Mouse (Mus musculus) forebrain, postnatal 0 days (tissue): ENCODE results near the gene Cped1. TPM values are rescaled to one million over a fixed set of nuclear protein-coding genes. Genes with fewer than 3 reads are reported as not detected.

Experiments used
- ATAC-seq: fragments of 200-750 bp; cut with Nextera tagmentation; 2 replicates; pipeline ENCODE4 v1.8.0; 2017; ENCODE audit warnings: mild to moderate bottlenecking, moderate library complexity
- DNase-seq: peaks from one replicate; pipeline ENCODE4 v3.0.0-alpha.2; 2015
- H3K27ac ChIP-seq: fragments of 300-500 bp; sonication (generic); 2 replicates; pipeline ENCODE4 v1.5.1; 2014; ENCODE audit warnings: low read depth, mild to moderate bottlenecking, antibody characterized with exemption, low read length, moderate library complexity, mixed read lengths
- H3K27me3 ChIP-seq: fragments of 300-500 bp; sonication (generic); 2 replicates; pipeline ENCODE4 v1.6.1; 2014; ENCODE audit warnings: mild to moderate bottlenecking, low read length, mixed read lengths; ENCODE audit not compliant: insufficient read depth
- H3K36me3 ChIP-seq: fragments of 300-500 bp; sonication (generic); 2 replicates; pipeline ENCODE4 v1.6.1; 2014; ENCODE audit warnings: mild to moderate bottlenecking, moderate library complexity; ENCODE audit not compliant: insufficient read depth
- H3K4me1 ChIP-seq: fragments of 300-500 bp; sonication (generic); 2 replicates; pipeline ENCODE4 v1.6.1; 2014; ENCODE audit warnings: antibody characterized with exemption; ENCODE audit not compliant: insufficient read depth
- H3K4me2 ChIP-seq: fragments of 300-500 bp; sonication (generic); 2 replicates; pipeline ENCODE4 v1.6.1; 2014; ENCODE audit warnings: low read depth, mild to moderate bottlenecking, moderate library complexity
- H3K4me3 ChIP-seq: fragments of 300-500 bp; sonication (generic); 2 replicates; pipeline ENCODE4 v1.5.1; 2014; ENCODE audit warnings: low read depth, low read length, mixed read lengths
- H3K9ac ChIP-seq: fragments of 300-500 bp; sonication (generic); 2 replicates; pipeline ENCODE4 v1.6.1; 2014; ENCODE audit warnings: mild to moderate bottlenecking
- H3K9me3 ChIP-seq: fragments of 300-500 bp; sonication (generic); 2 replicates; pipeline ENCODE4 v1.6.1; 2016; ENCODE audit warnings: low read length
- CTCF ChIP-seq: sonication (generic); IDR thresholded peaks from 2 replicates; pipeline ENCODE4 v1.5.1; 2016; ENCODE audit warnings: antibody characterized with exemption, control low read depth, low read depth
- WGBS: fragments of 180-500 bp; shearing (Covaris S2); extraction: QIAGEN DNeasy Blood & Tissue Kit; methylation state at CpG from one replicate; pipeline ENCODE4 v1.1.7; 2014; 5-methylcytosine and 5-hydroxymethylcytosine counted together
- polyA plus RNA-seq: library from polyadenylated mRNA; unstranded; fragments of >200 nt; fragmentation: Nextera tagmentation; extraction: Ambion mirVana; gene quantifications from 2 replicates; pipeline ENCODE4 v1.2.1, GENCODE M21; 2015
- total RNA-seq: library from RNA; depleted of rRNA; stranded (reverse); fragments of >200 nt; gene quantifications from 2 replicates; pipeline ENCODE4 v1.2.3, GENCODE M21; 2014

The Cped1 gene
- total and polyA plus RNA-seq, 2 experiments from 2014 or later = 2.4 to 6.5 TPM

DNA sequence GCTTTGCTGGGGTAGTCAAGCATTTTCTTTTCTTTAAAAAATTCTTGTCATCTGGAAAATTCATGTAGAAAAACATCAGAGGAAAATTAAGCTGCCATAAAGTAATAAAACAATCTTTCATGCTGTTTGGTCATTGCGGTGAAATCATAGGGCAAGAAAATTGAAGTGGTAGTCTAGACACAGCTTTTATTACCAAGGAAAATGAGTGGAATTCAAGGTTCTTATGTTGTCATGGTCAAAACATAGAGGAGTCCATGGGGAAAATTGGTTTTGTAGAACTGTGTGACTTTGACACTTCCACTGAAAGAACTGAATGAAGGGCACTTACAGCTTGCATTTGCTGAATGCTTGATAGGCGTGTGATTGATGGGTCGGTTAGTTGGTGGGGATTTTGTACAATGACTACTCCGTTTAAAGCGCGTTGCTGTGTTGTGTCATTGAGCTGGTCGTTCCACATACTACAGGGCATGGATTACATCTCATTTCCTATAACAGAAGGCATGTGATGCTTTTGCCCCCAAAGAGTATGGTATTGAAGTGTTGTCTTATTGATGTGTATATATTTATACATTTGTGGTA lies 93.1 kb downstream of the Cped1 start:
- Histone ChIP-seq H3K9me3 (no peaks in the 10 kb centered on the region), H3K27me3 (no peaks in the 10 kb centered on the region), H3K27ac (no peak overlapping the region), H3K4me2 (no peak overlapping the region), H3K4me1 (no peaks in the 10 kb centered on the region), H3K9ac (no peak overlapping the region), H3K4me3 (no peak overlapping the region), H3K36me3 (no peaks in the 10 kb centered on the region)
- WGBS = 51% methylated on average over 7 of the region's 7 CpGs
- DNase-seq (no peak), ATAC-seq (peak; percentile 16; the same call in 1 of the 2 replicates)
- no peak for TF ChIP-seq CTCF

DNA sequence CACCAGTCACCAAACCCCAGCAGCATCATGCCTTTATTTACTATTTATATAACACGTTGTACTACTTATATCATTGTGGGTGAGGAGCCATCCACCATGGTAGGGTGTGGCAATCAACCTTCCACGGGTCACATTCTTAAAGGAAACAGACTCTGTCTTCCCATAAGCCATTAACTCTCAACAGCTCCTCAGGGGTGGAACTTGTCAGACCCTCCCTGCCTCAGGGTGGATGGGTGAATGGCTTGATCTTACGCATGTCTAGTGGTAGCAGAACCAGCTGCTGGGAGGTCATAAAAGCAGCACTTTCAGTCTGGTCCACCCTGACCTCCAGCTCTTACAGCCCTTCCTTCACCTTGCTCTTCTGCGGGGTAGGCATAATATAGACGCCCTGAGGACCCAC lies 100.3 kb downstream of the Cped1 start:
- H3K4me2 ChIP-seq = no peak overlapping the region
- 87% methylated on average over 5 of the region's 5 CpGs for WGBS
- ATAC-seq = no peak

DNA sequence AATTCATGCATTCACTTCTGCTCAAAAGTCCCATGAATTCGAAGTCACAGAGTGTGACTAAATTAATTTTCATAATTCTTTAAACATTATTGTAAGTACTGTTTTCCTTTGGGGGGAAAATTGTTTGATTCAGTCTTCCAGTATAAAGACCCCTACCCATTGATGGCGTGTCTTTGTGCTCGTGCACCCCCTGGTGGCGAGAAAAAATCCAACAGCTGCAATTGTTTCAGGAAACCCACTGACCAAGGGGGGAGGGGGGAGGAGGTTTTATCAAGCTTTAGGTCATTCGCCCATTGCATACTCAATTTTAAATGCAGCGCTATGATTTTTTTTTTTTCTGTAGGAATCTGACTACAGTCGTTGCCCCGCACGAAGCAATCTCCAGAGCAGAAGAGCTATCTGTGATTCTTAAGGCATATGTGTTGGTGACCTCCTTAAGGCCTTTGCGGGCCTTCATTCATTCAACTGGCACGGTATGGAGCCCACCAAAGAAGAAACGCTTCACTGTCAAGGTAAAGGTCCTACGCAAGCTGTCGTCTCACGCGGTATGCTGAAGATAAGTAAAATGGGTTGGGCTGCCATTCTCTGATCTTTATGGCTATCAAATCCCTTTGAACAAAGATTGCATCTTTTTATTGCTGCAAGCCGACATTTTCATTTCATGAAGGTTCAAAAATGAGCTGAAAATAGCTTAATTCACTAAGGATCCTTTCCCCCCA lies 102.8 kb downstream of the Cped1 start:
- no peak overlapping the region for H3K27ac ChIP-seq
- WGBS = 55% methylated on average over 17 of the region's 17 CpGs
- H3K4me2 ChIP-seq = no peak overlapping the region
- H3K9ac ChIP-seq = no peak overlapping the region
- TF ChIP-seq CTCF = peak; percentile 65
- DNase-seq = peak; percentile 55
- no peaks in the 10 kb centered on the region for H3K9me3 ChIP-seq
- ATAC-seq = no peak
- H3K36me3 ChIP-seq = no peaks in the 10 kb centered on the region
- H3K27me3 ChIP-seq = no peaks in the 10 kb centered on the region
- no peaks in the 10 kb centered on the region for H3K4me1 ChIP-seq
- H3K4me3 ChIP-seq = no peak overlapping the region

More for the DNA sequence above, 100.3 kb downstream of the Cped1 start:
- Histone ChIP-seq H3K36me3 (no peaks in the 10 kb centered on the region), H3K27ac (no peak overlapping the region), H3K9me3 (no peaks in the 10 kb centered on the region), H3K9ac (no peak overlapping the region), H3K4me3 (no peak overlapping the region), H3K27me3 (no peaks in the 10 kb centered on the region), H3K4me1 (no peaks in the 10 kb centered on the region)
- no peak for TF ChIP-seq CTCF
- DNase-seq = no peak

DNA sequence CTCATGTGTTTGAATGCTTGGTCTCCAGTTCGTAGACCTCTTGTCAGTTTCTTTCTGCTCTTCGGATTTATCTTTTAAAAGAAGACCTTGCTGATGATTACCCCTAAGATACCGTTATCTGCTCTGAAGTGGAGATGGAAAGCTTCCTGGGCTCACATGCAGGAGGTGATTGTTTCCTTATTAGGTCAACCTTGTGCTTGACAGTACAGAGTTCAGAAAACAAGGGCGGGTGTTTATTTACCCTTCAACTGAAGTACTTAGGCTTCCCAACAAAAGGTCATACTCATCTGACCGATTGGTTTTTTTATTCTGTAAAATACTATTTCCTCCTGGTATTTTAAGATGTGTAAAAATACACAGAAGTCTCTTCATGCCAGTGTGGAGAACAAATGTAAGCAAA lies 106.1 kb downstream of the Cped1 start:
- Histone ChIP-seq H3K4me3 (no peak overlapping the region), H3K27ac (no peak overlapping the region), H3K36me3 (no peaks in the 10 kb centered on the region), H3K4me2 (no peak overlapping the region), H3K9me3 (no peaks in the 10 kb centered on the region), H3K9ac (no peak overlapping the region), H3K27me3 (no peaks in the 10 kb centered on the region), H3K4me1 (no peaks in the 10 kb centered on the region; the same call in 1 of the 2 replicates)
- ATAC-seq (no peak), DNase-seq (no peak)
- WGBS = 88% methylated on average over 5 of the region's 5 CpGs
- TF ChIP-seq CTCF = no peak

DNA sequence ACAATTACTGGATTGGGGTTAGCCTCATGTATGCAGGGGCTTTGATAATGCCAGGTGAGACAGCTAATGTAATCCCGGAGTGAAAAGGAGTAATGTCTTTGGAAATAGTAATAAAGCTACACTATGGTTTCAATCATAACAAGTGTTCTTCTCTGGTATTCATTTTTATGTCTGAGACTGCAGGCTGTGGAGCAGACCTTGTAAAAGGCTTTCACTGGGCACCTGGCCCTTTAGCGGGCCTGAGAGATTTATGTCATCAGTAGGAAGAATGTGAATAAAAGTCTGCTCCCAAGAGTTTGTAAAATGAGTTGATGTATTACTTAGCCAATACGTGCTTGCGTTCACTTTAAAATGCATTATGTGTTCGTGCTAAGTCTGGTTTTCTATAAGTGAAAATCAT lies 108.1 kb downstream of the Cped1 start:
- H3K4me2 ChIP-seq = no peak overlapping the region
- no peaks in the 10 kb centered on the region for H3K36me3 ChIP-seq
- H3K4me3 ChIP-seq = no peak overlapping the region
- 87% methylated on average over 5 of the region's 5 CpGs for WGBS
- DNase-seq (no peak), ATAC-seq (no peak)
- no peaks in the 10 kb centered on the region; the same call in 1 of the 2 replicates for H3K4me1 ChIP-seq
- H3K27me3 ChIP-seq = no peaks in the 10 kb centered on the region
- no peak overlapping the region for H3K9ac ChIP-seq
- no peak for TF ChIP-seq CTCF
- H3K27ac ChIP-seq = no peak overlapping the region
- no peaks in the 10 kb centered on the region for H3K9me3 ChIP-seq

DNA sequence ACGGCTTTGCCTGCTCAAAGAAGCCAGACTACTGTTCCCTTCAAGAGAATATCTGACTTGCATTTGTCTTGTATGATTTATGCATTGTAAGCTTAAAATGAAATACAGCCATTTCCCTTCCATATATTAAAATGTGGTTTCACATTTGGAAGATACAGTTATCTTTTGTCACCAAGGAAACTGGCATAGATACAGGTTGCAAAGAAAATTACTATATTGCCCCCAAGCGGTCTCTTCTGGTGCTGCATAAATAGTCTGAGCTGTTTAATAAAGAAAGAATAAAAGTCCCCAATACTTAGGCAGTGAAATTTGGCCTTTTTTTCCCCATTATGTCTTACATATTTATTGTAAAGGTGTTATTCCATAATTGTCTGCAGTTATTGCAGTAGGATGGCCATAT lies 112.0 kb downstream of the Cped1 start:
- Histone ChIP-seq H3K4me2 (no peak overlapping the region), H3K27ac (no peak overlapping the region), H3K9me3 (no peaks in the 10 kb centered on the region), H3K9ac (no peak overlapping the region), H3K4me3 (no peak overlapping the region), H3K36me3 (no peaks in the 10 kb centered on the region), H3K4me1 (no peaks in the 10 kb centered on the region; the same call in 1 of the 2 replicates), H3K27me3 (no peaks in the 10 kb centered on the region)
- peak; percentile 79 for DNase-seq
- peak; percentile 64 for TF ChIP-seq CTCF
- WGBS = 28% methylated on average over 2 of the region's 2 CpGs
- ATAC-seq = peak; percentile 82

DNA sequence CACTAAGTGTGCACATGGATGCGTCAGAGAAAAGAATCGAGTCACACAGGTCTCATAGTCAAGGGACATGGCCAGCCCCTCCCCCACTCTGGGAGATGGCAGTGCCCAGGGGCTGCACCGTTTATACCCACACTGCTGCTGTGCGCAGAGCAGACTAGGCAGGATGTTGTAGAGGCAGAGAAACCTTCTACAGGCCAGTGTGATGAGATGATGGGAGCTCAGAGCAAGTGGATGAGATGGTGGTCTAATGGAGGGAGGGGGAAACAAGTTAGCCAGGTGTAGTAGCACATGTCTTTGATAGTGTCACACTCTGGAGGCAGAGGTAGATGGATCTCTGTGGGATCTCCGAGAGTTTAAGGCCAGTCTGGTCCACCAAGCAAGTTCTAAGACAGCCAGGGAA lies 114.1 kb downstream of the Cped1 start:
- Histone ChIP-seq H3K27ac (no peak overlapping the region), H3K9ac (no peak overlapping the region), H3K36me3 (no peaks in the 10 kb centered on the region), H3K27me3 (no peaks in the 10 kb centered on the region), H3K4me1 (no peaks in the 10 kb centered on the region; the same call in 1 of the 2 replicates), H3K4me3 (no peak overlapping the region), H3K9me3 (no peaks in the 10 kb centered on the region), H3K4me2 (no peak overlapping the region)
- DNase-seq (no peak), ATAC-seq (no peak)
- 82% methylated on average over 5 of the region's 5 CpGs for WGBS
- no peak for TF ChIP-seq CTCF
